Mouse (Mus musculus): ENCODE data around the gene Gclm. TPM values are rescaled to one million over a fixed set of nuclear protein-coding genes. Genes with fewer than 3 reads are reported as not detected.

The Gclm gene
- polyA plus RNA-seq, 1 experiment = 107 TPM

GRCm38 (mm10) chr3:122293223-122293953, 48.0 kb downstream of the Gclm start:
- WGBS = under 1% methylated on average over 105 of the region's 105 CpGs
- H3K4me1 ChIP-seq (ENCODE audit: control insufficient read depth, insufficient read depth, low read length) = no peaks in the 10 kb centered on the region; the same call in 1 of the 2 replicates
- peak overlapping the region; percentile 81 for H3K4me3 ChIP-seq (replicated peaks; ENCODE audit: control insufficient read depth, low read depth, low read length)
- TF ChIP-seq CTCF (IDR thresholded peaks at IDR 0.05; ENCODE audit: control insufficient read depth, insufficient read depth, low read length) (no peak), POLR2A (IDR thresholded peaks at IDR 0.05; ENCODE audit: borderline replicate concordance, control insufficient read depth, low read depth, low read length) (peak; percentile 36; the same call in 1 of the 2 replicates)
- peak overlapping the region; percentile 93 for H3K27ac ChIP-seq (ENCODE audit: control insufficient read depth, insufficient read depth, low read depth, low read length, poor library complexity)

DNA sequence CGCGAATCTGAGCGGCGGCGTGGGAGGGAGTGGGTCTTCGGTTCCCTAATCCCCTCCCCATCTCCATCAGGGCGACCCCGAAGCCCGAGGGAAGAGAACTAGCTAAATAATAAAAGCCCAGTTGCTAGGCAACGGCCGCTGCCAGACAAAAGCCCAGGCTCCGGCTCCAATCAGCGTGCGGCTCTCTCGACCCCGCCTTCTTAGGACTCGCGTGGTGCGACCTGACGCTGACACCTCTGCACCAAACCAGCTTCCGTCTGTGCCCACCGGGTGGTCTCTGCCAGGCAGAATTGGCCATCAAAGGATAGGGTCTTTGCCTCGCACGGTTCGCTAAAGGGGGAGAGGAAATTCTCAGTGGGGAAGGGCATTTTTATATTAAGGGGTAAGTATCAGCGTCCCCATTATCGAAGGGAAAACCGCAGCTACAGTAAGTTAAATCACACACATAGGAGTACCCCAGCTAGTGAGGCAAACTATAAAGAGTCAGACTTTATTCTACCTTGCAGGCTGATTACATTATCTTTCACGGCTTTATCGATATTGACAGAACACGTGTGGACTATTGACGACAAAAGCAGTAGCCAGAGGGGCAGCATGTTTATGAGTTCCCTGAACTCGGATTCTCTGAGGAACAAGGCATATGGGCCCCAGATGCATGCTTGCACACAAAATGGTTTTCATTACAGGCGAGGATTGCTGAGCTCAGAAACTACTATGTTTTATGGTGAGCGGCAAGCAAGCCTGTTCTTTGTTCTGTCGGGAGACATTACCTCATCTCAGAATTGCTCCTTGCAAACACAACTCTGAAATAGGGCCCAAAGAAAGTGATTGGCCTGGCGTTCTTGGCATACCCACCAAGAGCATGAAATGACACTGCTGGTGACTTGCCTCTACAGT, 48.8 kb downstream of the Gclm start, which contains the start of gene Bcar3:
Gene Bcar3, plus strand, starts transcription at position 183 of the 897 bp plus-strand sequence.
- Histone ChIP-seq H3K4me1 (ENCODE audit: control insufficient read depth, insufficient read depth, low read length) (no peaks in the 10 kb centered on the region; the same call in 1 of the 2 replicates), H3K4me3 (replicated peaks; ENCODE audit: control insufficient read depth, low read depth, low read length) (peak within 1 kb of the TSS; percentile 81), H3K27ac (ENCODE audit: control insufficient read depth, insufficient read depth, low read depth, low read length, poor library complexity) (peak within 1 kb of the TSS; percentile 93)
- TF ChIP-seq CTCF (IDR thresholded peaks at IDR 0.05; ENCODE audit: control insufficient read depth, insufficient read depth, low read length) (no peak), POLR2A (IDR thresholded peaks at IDR 0.05; ENCODE audit: borderline replicate concordance, control insufficient read depth, low read depth, low read length) (no peak)
- 15% methylated on average over 37 of the region's 37 CpGs for WGBS

DNA sequence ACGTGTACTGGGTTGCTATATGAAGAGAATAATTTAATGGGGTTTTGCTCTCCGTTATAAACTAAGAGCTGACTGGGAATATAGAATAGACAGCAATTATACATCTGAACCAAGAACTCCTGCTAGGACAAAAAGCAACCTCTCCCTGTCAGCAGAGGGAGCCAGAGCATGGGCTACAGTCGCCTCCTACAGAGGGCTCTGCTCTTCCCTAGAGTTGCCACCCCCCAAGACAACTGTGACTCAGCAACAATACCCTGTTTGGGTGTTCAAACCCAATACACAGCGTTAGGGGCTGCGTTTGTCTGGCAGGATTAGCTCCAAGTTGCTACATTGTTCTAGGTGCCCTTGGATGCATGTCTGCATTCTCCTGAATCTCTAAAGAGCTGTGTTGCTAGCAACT, 50.2 kb downstream of the Gclm start:
- Histone ChIP-seq H3K4me3 (replicated peaks; ENCODE audit: control insufficient read depth, low read depth, low read length) (no peak overlapping the region), H3K4me1 (ENCODE audit: control insufficient read depth, insufficient read depth, low read length) (no peaks in the 10 kb centered on the region; the same call in 1 of the 2 replicates), H3K27ac (ENCODE audit: control insufficient read depth, insufficient read depth, low read depth, low read length, poor library complexity) (no peak overlapping the region)
- 8% methylated on average over 5 of the region's 5 CpGs for WGBS
- TF ChIP-seq POLR2A (IDR thresholded peaks at IDR 0.05; ENCODE audit: borderline replicate concordance, control insufficient read depth, low read depth, low read length) (no peak), CTCF (IDR thresholded peaks at IDR 0.05; ENCODE audit: control insufficient read depth, insufficient read depth, low read length) (peak; percentile 83)

DNA sequence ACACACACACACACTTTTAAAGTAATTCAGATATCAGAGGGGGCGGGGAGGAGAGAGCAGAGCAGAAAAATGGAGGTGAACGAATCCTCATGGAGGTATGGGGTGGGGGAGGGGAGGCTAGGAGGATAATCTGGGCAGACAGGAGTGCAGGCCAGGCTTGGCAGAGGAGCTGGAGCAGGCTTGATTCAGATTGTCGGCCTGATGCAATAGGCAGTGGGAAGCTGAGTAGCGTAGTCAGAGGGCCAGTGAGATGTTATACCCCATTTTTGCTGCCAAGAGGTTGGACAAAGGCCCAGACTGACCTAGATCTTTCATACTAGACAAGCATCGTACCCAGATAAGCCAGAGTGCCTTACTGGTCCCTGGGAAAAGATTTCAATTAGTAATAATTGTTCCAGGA, 51.6 kb downstream of the Gclm start:
- H3K4me3 ChIP-seq (replicated peaks; ENCODE audit: control insufficient read depth, low read depth, low read length) = no peak overlapping the region
- 80% methylated on average over 5 of the region's 5 CpGs for WGBS
- TF ChIP-seq CTCF (IDR thresholded peaks at IDR 0.05; ENCODE audit: control insufficient read depth, insufficient read depth, low read length) (no peak), POLR2A (IDR thresholded peaks at IDR 0.05; ENCODE audit: borderline replicate concordance, control insufficient read depth, low read depth, low read length) (no peak)
- H3K27ac ChIP-seq (ENCODE audit: control insufficient read depth, insufficient read depth, low read depth, low read length, poor library complexity) = no peak overlapping the region
- H3K4me1 ChIP-seq (ENCODE audit: control insufficient read depth, insufficient read depth, low read length) = no peaks in the 10 kb centered on the region; the same call in 1 of the 2 replicates

DNA sequence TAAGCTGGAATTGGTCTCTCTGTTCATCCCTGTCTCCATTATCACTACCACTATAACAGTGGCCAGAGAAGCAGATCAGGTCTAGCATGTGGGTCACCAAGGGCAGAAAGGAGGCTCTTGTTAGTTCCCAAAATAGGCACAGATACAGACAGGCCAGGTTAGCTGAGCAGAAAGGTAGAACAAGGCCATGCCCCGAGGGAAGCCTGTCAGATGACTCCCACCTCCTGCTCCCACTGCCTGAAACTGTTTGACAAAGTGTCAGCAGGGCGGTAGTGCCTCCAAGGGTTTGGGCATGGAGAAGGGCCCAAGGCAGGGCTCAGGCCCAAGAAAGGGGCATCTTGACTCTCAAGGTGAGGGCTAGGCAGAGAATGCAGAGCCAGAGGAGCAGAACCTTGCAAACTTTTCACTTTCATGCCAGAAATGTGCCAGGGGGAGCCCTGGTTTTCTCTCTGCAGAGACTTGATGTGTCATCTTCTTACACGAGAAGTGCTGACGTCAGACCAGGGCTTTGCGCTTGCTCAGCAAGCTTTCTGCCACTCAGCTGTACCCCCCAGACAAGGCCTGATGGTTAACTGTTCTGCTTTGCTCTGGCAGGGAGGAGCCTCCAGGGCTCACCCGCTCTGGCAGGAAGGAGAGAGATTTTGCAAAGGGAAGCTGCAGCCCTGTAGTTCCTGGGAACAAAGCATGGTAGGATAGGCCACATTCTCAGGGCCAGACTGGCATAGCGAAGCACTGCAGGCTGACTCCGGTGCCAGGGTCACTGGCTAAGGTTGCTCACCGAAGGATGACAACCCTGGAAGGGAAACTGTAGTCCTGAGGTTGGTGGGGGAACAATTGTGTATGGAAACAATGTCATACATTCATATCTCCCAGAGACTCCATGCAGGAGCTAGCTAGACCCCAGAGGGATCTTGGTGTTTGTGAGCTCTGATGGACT, 55.9 kb downstream of the Gclm start:
- H3K27ac ChIP-seq (ENCODE audit: control insufficient read depth, insufficient read depth, low read depth, low read length, poor library complexity) = no peak overlapping the region
- 37% methylated on average over 9 of the region's 9 CpGs for WGBS

DNA sequence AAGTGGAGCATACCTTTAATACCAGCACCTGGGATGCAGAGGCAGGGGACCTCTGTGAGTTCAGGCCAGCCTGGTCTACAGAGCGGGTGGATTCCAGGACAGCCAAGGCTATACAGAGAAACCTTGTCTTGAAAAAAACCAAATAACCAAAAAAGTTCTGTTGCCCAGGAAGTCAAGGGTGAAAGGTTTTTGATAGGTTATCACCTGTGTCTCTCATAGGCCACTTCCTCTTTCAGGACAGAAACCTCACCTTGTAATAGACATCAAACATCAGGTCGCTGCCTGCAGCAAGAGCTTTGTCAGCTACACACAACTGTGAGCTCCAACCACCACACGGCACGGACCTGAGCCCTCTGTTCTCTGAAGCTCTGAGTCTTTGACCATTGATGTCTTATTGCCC, 59.2 kb downstream of the Gclm start:
- 74% methylated on average over 4 of the region's 4 CpGs for WGBS
- no peak overlapping the region for H3K27ac ChIP-seq (ENCODE audit: control insufficient read depth, insufficient read depth, low read depth, low read length, poor library complexity)
- no peak for TF ChIP-seq POLR2A (IDR thresholded peaks at IDR 0.05; ENCODE audit: borderline replicate concordance, control insufficient read depth, low read depth, low read length)
- TF ChIP-seq CTCF (IDR thresholded peaks at IDR 0.05; ENCODE audit: control insufficient read depth, insufficient read depth, low read length) = no peak
- no peaks in the 10 kb centered on the region for H3K4me1 ChIP-seq (ENCODE audit: control insufficient read depth, insufficient read depth, low read length)
- H3K4me3 ChIP-seq (replicated peaks; ENCODE audit: control insufficient read depth, low read depth, low read length) = no peak overlapping the region

More for the DNA sequence above, 55.9 kb downstream of the Gclm start:
- Histone ChIP-seq H3K4me3 (replicated peaks; ENCODE audit: control insufficient read depth, low read depth, low read length) (no peak overlapping the region), H3K4me1 (ENCODE audit: control insufficient read depth, insufficient read depth, low read length) (no peaks in the 10 kb centered on the region)
- TF ChIP-seq CTCF (IDR thresholded peaks at IDR 0.05; ENCODE audit: control insufficient read depth, insufficient read depth, low read length) = no peak
- TF ChIP-seq POLR2A (IDR thresholded peaks at IDR 0.05; ENCODE audit: borderline replicate concordance, control insufficient read depth, low read depth, low read length) = no peak

GRCm38 (mm10) chr3:122307894-122308671, 62.7 kb downstream of the Gclm start:
- H3K4me1 ChIP-seq (ENCODE audit: control insufficient read depth, insufficient read depth, low read length) = no peaks in the 10 kb centered on the region
- no peak for TF ChIP-seq CTCF (IDR thresholded peaks at IDR 0.05; ENCODE audit: control insufficient read depth, insufficient read depth, low read length)
- no peak for TF ChIP-seq POLR2A (IDR thresholded peaks at IDR 0.05; ENCODE audit: borderline replicate concordance, control insufficient read depth, low read depth, low read length)
- H3K27ac ChIP-seq (ENCODE audit: control insufficient read depth, insufficient read depth, low read depth, low read length, poor library complexity) = no peak overlapping the region
- H3K4me3 ChIP-seq (replicated peaks; ENCODE audit: control insufficient read depth, low read depth, low read length) = no peak overlapping the region
- WGBS = 45% methylated on average over 4 of the region's 4 CpGs

Measured in bone marrow, adult 2 months (tissue).